Mouse (Mus musculus): ENCODE results near the gene Tnfrsf12a. TPM values are rescaled to one million over a fixed set of nuclear protein-coding genes. Genes with fewer than 3 reads are reported as not detected.

Gene Tnfrsf12a
- polyA plus RNA-seq, 1 experiment: 20.9 TPM

GRCm38 (mm10) chr17:23681086-23681485, 3.8 kb upstream of the Tnfrsf12a start:
- DNase-seq (ENCODE audit: low read depth): no peak

GRCm38 (mm10) chr17:23680336-23680735, 3.1 kb upstream of the Tnfrsf12a start:
- no peak for DNase-seq (ENCODE audit: low read depth)

- no peak for DNase-seq (ENCODE audit: low read depth)
Observed at GRCm38 (mm10) chr17:23679127-23679835, 2.0 kb upstream of the Tnfrsf12a start, which contains the start of gene Cldn6. Gene Cldn6 (plus strand): TSS chr17:23679249.

- no peak for DNase-seq (ENCODE audit: low read depth)
Observed at GRCm38 (mm10) chr17:23676473-23677031, 716 bp downstream of the Tnfrsf12a start.

GRCm38 (mm10) chr17:23675564-23676281, 1.5 kb downstream of the Tnfrsf12a start:
- no peak for DNase-seq (ENCODE audit: low read depth)

GRCm38 (mm10) chr17:23675127-23675526, 2.1 kb downstream of the Tnfrsf12a start:
- DNase-seq (ENCODE audit: low read depth): no peak

- no peak for DNase-seq (ENCODE audit: low read depth)
Observed at GRCm38 (mm10) chr17:23674271-23674952, 2.9 kb downstream of the Tnfrsf12a start.

GRCm38 (mm10) chr17:23673424-23674073, 3.7 kb downstream of the Tnfrsf12a start, which contains the start of the genes Hcfc1r1 and Thoc6:
Gene Hcfc1r1 (plus strand): TSS chr17:23673596.
Gene Thoc6 (minus strand): TSS chr17:23673882.
- peak; percentile 90 for DNase-seq (ENCODE audit: low read depth)

GRCm38 (mm10) chr17:23672761-23673160, 4.5 kb downstream of the Tnfrsf12a start:
- no peak for DNase-seq (ENCODE audit: low read depth)

GRCm38 (mm10) chr17:23671519-23671918, 5.7 kb downstream of the Tnfrsf12a start:
- no peak for DNase-seq (ENCODE audit: low read depth)

GRCm38 (mm10) chr17:23670516-23671074, 6.7 kb downstream of the Tnfrsf12a start:
- no peak for DNase-seq (ENCODE audit: low read depth)

GRCm38 (mm10) chr17:23665511-23665910, 11.8 kb downstream of the Tnfrsf12a start:
- no peak for DNase-seq (ENCODE audit: low read depth)

GRCm38 (mm10) chr17:23664556-23665021, 12.7 kb downstream of the Tnfrsf12a start:
- DNase-seq (ENCODE audit: low read depth): no peak

- no peak for DNase-seq (ENCODE audit: low read depth)
Observed at GRCm38 (mm10) chr17:23661526-23661925, 15.7 kb downstream of the Tnfrsf12a start.

GRCm38 (mm10) chr17:23660876-23661200, 16.4 kb downstream of the Tnfrsf12a start:
- DNase-seq (ENCODE audit: low read depth): no peak

GRCm38 (mm10) chr17:23660117-23660875, 17.0 kb downstream of the Tnfrsf12a start, which contains the start of gene Bicdl2:
Gene Bicdl2 (plus strand): TSS chr17:23660506.
- no peak for DNase-seq (ENCODE audit: low read depth)

GRCm38 (mm10) chr17:23658450-23658849, 18.8 kb downstream of the Tnfrsf12a start:
- no peak for DNase-seq (ENCODE audit: low read depth)

GRCm38 (mm10) chr17:23654410-23654809, 22.9 kb downstream of the Tnfrsf12a start:
- DNase-seq (ENCODE audit: low read depth): no peak

- no peak for DNase-seq (ENCODE audit: low read depth)
Observed at GRCm38 (mm10) chr17:23654001-23654400, 23.3 kb downstream of the Tnfrsf12a start.

- DNase-seq (ENCODE audit: low read depth): no peak
Observed at GRCm38 (mm10) chr17:23653324-23653723, 23.9 kb downstream of the Tnfrsf12a start.

All from gonadal fat pad, adult 2 months (tissue).